ENCODE assay signal across 26 mouse cellular contexts in the genomic region with DNA sequence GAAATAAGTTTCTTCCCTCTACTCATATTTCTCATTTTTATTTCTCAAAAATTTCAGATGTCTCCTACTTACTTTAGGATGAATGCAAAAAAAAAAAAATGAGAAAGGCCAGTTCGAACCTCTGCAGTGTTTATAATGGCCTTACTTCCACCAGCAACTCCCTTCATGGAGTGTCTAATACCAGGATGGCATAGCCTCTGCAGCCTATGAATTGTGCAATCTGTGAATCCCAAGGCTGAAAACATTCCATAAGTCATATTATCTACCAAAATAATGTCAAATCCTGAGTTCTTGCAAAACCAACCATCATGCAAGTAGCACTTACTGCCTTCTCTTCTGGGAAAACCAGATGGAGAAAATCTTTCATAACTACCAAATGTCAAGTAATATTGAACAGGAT.
"Had no signal": no experiment of that assay in that cellular context is flagged by ENCODE, and none has a peak within 500 bp of the region (broad histone marks: within the 10 kb centered on the region; RNA-seq: fewer than 3 reads in every experiment).

No protein-coding gene starts in this region.

- ATAC-seq: hindbrain, embryonic 16.5 days; inflammation-experienced regulatory T-cells, adult 6 months; intestine, embryonic 15.5 days; intestine, postnatal 0 days had no signal

- H3K27me3 ChIP-seq: heart, embryonic 13.5 days; heart, embryonic 15.5 days; hindbrain, embryonic 12.5 days; intestine, embryonic 15.5 days; limb, embryonic 12.5 days had no signal

- H3K27ac ChIP-seq: heart, adult 2 months; heart, embryonic 13.5 days; heart, embryonic 15.5 days; hindbrain, embryonic 10.5 days; hindbrain, embryonic 12.5 days; hindbrain, embryonic 14.5 days; intestine, embryonic 15.5 days; layer of hippocampus, adult 2 months; left cerebral cortex, adult 2 months; limb, embryonic 10.5 days; limb, embryonic 12.5 days had no signal

- H3K4me3 ChIP-seq: heart, adult 2 months; heart, embryonic 13.5 days; heart, embryonic 15.5 days; hindbrain, embryonic 10.5 days; hindbrain, embryonic 12.5 days; intestine, embryonic 15.5 days; layer of hippocampus, adult 2 months; left cerebral cortex, adult 2 months; limb, embryonic 10.5 days; limb, embryonic 12.5 days had no signal

- H3K36me3 ChIP-seq: limb, embryonic 10.5 days; limb, embryonic 12.5 days had no signal

- H3K9me3 ChIP-seq: heart, embryonic 13.5 days; heart, embryonic 15.5 days; hindbrain, embryonic 10.5 days; hindbrain, embryonic 12.5 days; intestine, embryonic 15.5 days; limb, embryonic 10.5 days; limb, embryonic 12.5 days had no signal

- DNase-seq: gastrocnemius, postnatal 14 days; gastrocnemius, postnatal 36 days; heart, adult 11 months; heart, adult 2 months; heart, postnatal 14 days; heart, postnatal 4 days; kidney, adult 18-20 months; kidney, adult 8-10 months; kidney, postnatal 10 days; kidney, postnatal 25 days; kidney, postnatal 4 days; liver had no signal

- H3K4me1 ChIP-seq: hindbrain, embryonic 10.5 days; hindbrain, embryonic 12.5 days; intestine, embryonic 15.5 days; limb, embryonic 10.5 days; limb, embryonic 12.5 days had no signal

- H3K9ac ChIP-seq: heart, embryonic 13.5 days; heart, embryonic 15.5 days; hindbrain, embryonic 12.5 days; hindbrain, embryonic 14.5 days; intestine, embryonic 15.5 days; limb, embryonic 12.5 days had no signal

- H3K4me2 ChIP-seq: heart, embryonic 11.5 days; heart, embryonic 13.5 days; heart, embryonic 15.5 days; hindbrain, embryonic 12.5 days; hindbrain, embryonic 14.5 days; intestine, embryonic 15.5 days; limb, embryonic 12.5 days had no signal
